In the genomic region with DNA sequence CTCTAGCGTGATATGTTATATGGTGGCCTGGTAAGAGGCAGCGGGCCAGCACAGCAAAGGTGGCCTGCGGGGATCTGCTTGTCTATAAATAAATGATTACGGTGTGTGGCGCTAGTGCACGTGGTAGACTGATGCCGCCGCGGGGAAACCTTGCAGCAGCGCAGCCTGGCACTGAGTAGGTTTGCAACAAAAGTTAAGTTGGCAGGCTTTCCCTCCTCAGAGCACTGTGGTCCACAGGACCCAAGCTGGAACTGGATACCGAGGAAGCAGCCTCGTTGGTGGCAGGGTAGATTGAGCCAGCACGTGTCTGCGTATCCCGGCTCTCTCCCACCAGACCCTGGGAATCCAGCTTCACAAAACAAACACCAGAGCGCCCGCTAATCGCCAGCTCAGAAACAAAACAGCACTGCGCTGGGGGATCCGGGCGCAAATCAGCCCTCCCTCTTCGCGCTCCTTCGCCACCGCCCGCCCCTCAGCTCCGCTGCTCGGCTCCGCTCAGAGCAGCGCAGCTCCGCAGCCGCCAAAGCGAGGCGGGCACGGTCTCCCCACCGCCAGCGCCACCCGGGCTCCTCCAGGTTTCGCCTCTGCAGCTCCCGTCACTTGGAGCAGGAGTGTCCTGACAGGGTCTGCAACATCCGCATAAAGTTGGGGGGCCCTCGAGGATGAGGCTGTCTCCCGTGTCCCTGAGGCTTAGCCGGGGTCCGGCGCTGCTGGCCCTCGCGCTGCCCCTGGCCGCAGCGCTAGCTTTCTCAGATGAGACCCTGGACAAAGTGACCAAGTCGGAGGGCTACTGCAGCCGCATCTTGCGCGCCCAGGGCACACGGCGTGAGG, we compare ENCODE assay signal across 8 mouse cellular contexts. TPM values are rescaled to one million over a fixed set of nuclear protein-coding genes. Genes with fewer than 3 reads are reported as not detected.
DNase-seq lines count a peak whose midpoint lies in the region; ATAC-seq and TF ChIP-seq lines count a peak whose summit lies in the region.

Gene Spon1, plus strand, starts transcription at position 332 of the 831 bp plus-strand sequence.

- H3K9me3 ChIP-seq in embryonic facial prominence, embryonic 14.5 days (ENCODE audit: control insufficient read depth, low read length): peaks cover 7% of the 10 kb centered on the region; the same call in 1 of the 2 replicates
- H3K9me3 ChIP-seq in kidney, postnatal 0 days (replicated peaks; ENCODE audit: low read length): no peaks in the 10 kb centered on the region; the same call in 1 of the 2 replicates
- H3K9me3 ChIP-seq in liver, embryonic 11.5 days (ENCODE audit: control insufficient read depth, low read length): no peaks in the 10 kb centered on the region
- H3K9me3 ChIP-seq in midbrain, postnatal 0 days (ENCODE audit: low read length): peaks cover 5% of the 10 kb centered on the region; the same call in 1 of the 2 replicates

- H3K4me3 ChIP-seq in embryonic facial prominence, embryonic 14.5 days (ENCODE audit: low read depth, low read length): peak within 1 kb of the TSS; percentile 61
- H3K4me3 ChIP-seq in kidney, postnatal 0 days (replicated peaks; ENCODE audit: low read depth, low read length): peak within 1 kb of the TSS; percentile 43
- peak within 1 kb of the TSS; percentile 50 for H3K4me3 ChIP-seq in liver, embryonic 11.5 days (ENCODE audit: low read depth, low read length)
- peak within 1 kb of the TSS; percentile 60 for H3K4me3 ChIP-seq in midbrain, postnatal 0 days (ENCODE audit: low read depth, low read length)
- peak within 1 kb of the TSS; percentile 33 for H3K4me3 ChIP-seq in thymus, adult 2 months (ENCODE audit: control insufficient read depth, insufficient read depth, low read length)

- no peak for TF ChIP-seq POLR2A in thymus, adult 2 months (IDR thresholded peaks at IDR 0.05; ENCODE audit: control insufficient read depth, extremely low read depth, insufficient read depth, low read length, poor library complexity)

- H3K9ac ChIP-seq in embryonic facial prominence, embryonic 14.5 days (ENCODE audit: low read depth, low read length): peak within 1 kb of the TSS; percentile 73
- H3K9ac ChIP-seq in kidney, postnatal 0 days (ENCODE audit: low read depth, low read length): peak within 1 kb of the TSS; percentile 54; the same call in 1 of the 2 replicates
- H3K9ac ChIP-seq in liver, embryonic 11.5 days (ENCODE audit: low read depth, low read length): 0 out of 2 replicates have a peak within 1 kb of the TSS, but pooled peaks have one; percentile 14
- H3K9ac ChIP-seq in midbrain, postnatal 0 days (replicated peaks; ENCODE audit: low read length, poor library complexity, severe bottlenecking): peak within 1 kb of the TSS; percentile 56

- H3K4me1 ChIP-seq in embryonic facial prominence, embryonic 14.5 days (ENCODE audit: control insufficient read depth, insufficient read depth, low read length): peaks cover 12% of the 10 kb centered on the region
- peaks cover 9% of the 10 kb centered on the region; the same call in 1 of the 2 replicates for H3K4me1 ChIP-seq in kidney, postnatal 0 days (replicated peaks; ENCODE audit: insufficient read depth, low read length)
- no peaks in the 10 kb centered on the region for H3K4me1 ChIP-seq in liver, embryonic 11.5 days (replicated peaks; ENCODE audit: control insufficient read depth, insufficient read depth, low read length)
- H3K4me1 ChIP-seq in midbrain, postnatal 0 days (ENCODE audit: insufficient read depth, low read length): peaks cover 6% of the 10 kb centered on the region; the same call in 1 of the 2 replicates
- H3K4me1 ChIP-seq in thymus, adult 2 months (replicated peaks; ENCODE audit: control insufficient read depth, insufficient read depth, low read length): peaks cover 12% of the 10 kb centered on the region

- peak; percentile 43 for DNase-seq in layer of hippocampus, adult 11-12 months (ENCODE audit: low spot score)
- no peak for DNase-seq in layer of hippocampus, adult 9-10 months (ENCODE audit: low spot score)
- peak; percentile 78 for DNase-seq in embryonic facial prominence, embryonic 14.5 days (ENCODE audit: low spot score)
- DNase-seq in heart, adult 8-10 months (ENCODE audit: low spot score): peak; percentile 31
- DNase-seq in kidney, postnatal 0 days (ENCODE audit: low spot score): peak; percentile 49
- peak; percentile 55 for DNase-seq in liver, embryonic 11.5 days (ENCODE audit: low spot score)
- DNase-seq in midbrain, postnatal 0 days (ENCODE audit: low spot score): peak; percentile 80
- DNase-seq in thymus, adult 2 months: peak; percentile 55

- peak within 1 kb of the TSS; percentile 99 for H3K4me2 ChIP-seq in embryonic facial prominence, embryonic 14.5 days (ENCODE audit: low read depth, low read length)
- peak within 1 kb of the TSS; percentile 82 for H3K4me2 ChIP-seq in kidney, postnatal 0 days (ENCODE audit: low read length)
- H3K4me2 ChIP-seq in liver, embryonic 11.5 days: peak within 1 kb of the TSS; percentile 70
- peak within 1 kb of the TSS; percentile 99 for H3K4me2 ChIP-seq in midbrain, postnatal 0 days (ENCODE audit: low read depth, low read length, poor library complexity, severe bottlenecking)

- no peak within 1 kb of the TSS for H3K27ac ChIP-seq in embryonic facial prominence, embryonic 14.5 days (replicated peaks; ENCODE audit: low read depth, low read length)
- H3K27ac ChIP-seq in kidney, postnatal 0 days: no peak within 1 kb of the TSS
- no peak within 1 kb of the TSS for H3K27ac ChIP-seq in liver, embryonic 11.5 days (ENCODE audit: low read depth, low read length)
- H3K27ac ChIP-seq in midbrain, postnatal 0 days (ENCODE audit: low read depth, low read length): peak within 1 kb of the TSS; percentile 51; the same call in 1 of the 2 replicates
- H3K27ac ChIP-seq in thymus, adult 2 months (ENCODE audit: control insufficient read depth, insufficient read depth, low read length): no peak within 1 kb of the TSS

- H3K36me3 ChIP-seq in embryonic facial prominence, embryonic 14.5 days (ENCODE audit: control insufficient read depth, insufficient read depth, low read length): no peaks in the 10 kb centered on the region
- no peaks in the 10 kb centered on the region for H3K36me3 ChIP-seq in kidney, postnatal 0 days (ENCODE audit: insufficient read depth, low read length)
- no peaks in the 10 kb centered on the region for H3K36me3 ChIP-seq in liver, embryonic 11.5 days (ENCODE audit: control insufficient read depth, insufficient read depth, low read length)
- no peaks in the 10 kb centered on the region for H3K36me3 ChIP-seq in midbrain, postnatal 0 days (ENCODE audit: insufficient read depth, low read length)
- no peaks in the 10 kb centered on the region for H3K36me3 ChIP-seq in thymus, adult 2 months (ENCODE audit: control insufficient read depth, insufficient read depth, low read length)

- H3K27me3 ChIP-seq in embryonic facial prominence, embryonic 14.5 days (replicated peaks; ENCODE audit: control insufficient read depth, insufficient read depth, low read length): peaks cover 35% of the 10 kb centered on the region
- peaks cover 14% of the 10 kb centered on the region; the same call in 1 of the 2 replicates for H3K27me3 ChIP-seq in kidney, postnatal 0 days (ENCODE audit: insufficient read depth, low read length)
- peaks cover 44% of the 10 kb centered on the region for H3K27me3 ChIP-seq in liver, embryonic 11.5 days (replicated peaks; ENCODE audit: control insufficient read depth, insufficient read depth, low read length)
- H3K27me3 ChIP-seq in midbrain, postnatal 0 days (ENCODE audit: insufficient read depth, low read length): peaks cover 22% of the 10 kb centered on the region; the same call in 1 of the 2 replicates
- peaks cover 15% of the 10 kb centered on the region for H3K27me3 ChIP-seq in thymus, adult 2 months (ENCODE audit: control insufficient read depth, insufficient read depth, low read length)

- no peak for TF ChIP-seq CTCF in kidney, postnatal 0 days (IDR thresholded peaks at IDR 0.05; ENCODE audit: low read depth)
- no peak for TF ChIP-seq CTCF in midbrain, postnatal 0 days (IDR thresholded peaks at IDR 0.05)
- no peak for TF ChIP-seq CTCF in thymus, adult 2 months (IDR thresholded peaks at IDR 0.05; ENCODE audit: borderline replicate concordance, control insufficient read depth, extremely low read depth, insufficient read depth, low read length, poor library complexity)

- peak; percentile 94 for ATAC-seq in embryonic facial prominence, embryonic 14.5 days (ENCODE audit: low read depth)
- peak; percentile 66; the same call in 1 of the 2 replicates for ATAC-seq in kidney, postnatal 0 days (replicated peaks; ENCODE audit: low FRiP score, low read depth)
- ATAC-seq in liver, embryonic 11.5 days (replicated peaks; ENCODE audit: low FRiP score): peak; percentile 31; the same call in 1 of the 2 replicates
- ATAC-seq in midbrain, postnatal 0 days (ENCODE audit: low FRiP score): peak; percentile 89

- WGBS in embryonic facial prominence, embryonic 14.5 days: under 1% methylated on average over 35 of the region's 56 CpGs
- 2% methylated on average over 56 of the region's 56 CpGs for WGBS in kidney, postnatal 0 days
- 2% methylated on average over 56 of the region's 56 CpGs for WGBS in liver, embryonic 11.5 days
- WGBS in midbrain, postnatal 0 days: under 1% methylated on average over 56 of the region's 56 CpGs
- WGBS in thymus, adult 2 months: 2% methylated on average over 56 of the region's 56 CpGs

RNA-seq across cellular contexts. Expression of gene Spon1, which starts in this region (rescaled TPM):
- 30.5 and 30.8 TPM in 2 replicates for polyA plus RNA-seq in embryonic facial prominence, embryonic 14.5 days (2014; fragmentation: Nextera tagmentation; extraction: Ambion mirVana)
- total RNA-seq in heart, adult 8-10 months (2022): 10 to 100 TPM in 3 of 4 experiments, 1 to 10 TPM in 1; 7.6 to 12.9 (median 11.5) TPM
- 12.1 and 12.5 TPM in 2 replicates for polyA plus RNA-seq in kidney, postnatal 0 days (2015; fragmentation: Nextera tagmentation; extraction: Ambion mirVana)
- polyA plus RNA-seq in liver, embryonic 11.5 days (2014; fragmentation: Nextera tagmentation; extraction: Ambion mirVana): 7.6 and 7.9 TPM in 2 replicates
- 32.9 and 35.7 TPM in 2 replicates for total RNA-seq in midbrain, postnatal 0 days (2014; rRNA removed)
- 39.5 and 40.2 TPM in 2 replicates for polyA plus RNA-seq in midbrain, postnatal 0 days (2015; fragmentation: Nextera tagmentation; extraction: Ambion mirVana)
- 2.8 and 3.3 TPM in 2 replicates for polyA plus RNA-seq in thymus, adult 2 months (2012; rRNA removed)

Comparison
In these comparisons a context has a peak if more than half of its experiments do, and no peak if none do; other contexts are left out.
1. ATAC-seq: peak in every context shown above with its lines; median percentile 94 in embryonic facial prominence, embryonic 14.5 days; 89 in midbrain, postnatal 0 days; 66 in kidney, postnatal 0 days; 31 in liver, embryonic 11.5 days.
2. H3K9ac ChIP-seq: peak in every context shown above with its lines; median percentile 73 in embryonic facial prominence, embryonic 14.5 days; 56 in midbrain, postnatal 0 days; 54 in kidney, postnatal 0 days; 14 in liver, embryonic 11.5 days.